In the genomic region with DNA sequence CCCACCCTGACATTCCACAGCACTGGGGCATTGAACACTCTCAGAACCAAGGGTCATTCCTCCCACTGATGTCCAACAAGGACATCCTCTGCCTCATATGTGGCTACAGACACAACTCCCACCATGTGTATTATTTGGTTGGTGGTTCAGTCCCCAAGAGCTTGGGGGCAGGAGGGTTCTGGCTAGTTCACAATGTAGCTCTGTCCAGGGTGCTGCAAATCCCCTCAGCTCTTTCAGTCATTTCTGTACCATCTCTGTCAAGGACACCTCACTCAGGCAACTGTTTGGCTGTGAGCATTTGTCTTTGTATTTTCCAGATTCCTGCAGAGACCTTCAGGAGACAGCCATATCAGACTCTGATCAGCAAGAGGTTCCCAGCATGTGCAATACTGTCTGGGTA, we compare ENCODE assay signal across 12 mouse cellular contexts.
"Had no signal": no experiment of that assay in that cellular context is flagged by ENCODE, and none has a peak within 500 bp of the region (broad histone marks: within the 10 kb centered on the region; RNA-seq: fewer than 3 reads in every experiment).

No protein-coding gene starts in this region.

- DNase-seq: kidney, adult 8-10 months; kidney, postnatal 10 days; kidney, postnatal 36 days; layer of hippocampus, postnatal 36 days; left cerebral cortex, postnatal 4 days; liver, postnatal 0 days; lung, embryonic 14.5 days; right cerebral cortex, adult 18-20 months; right cerebral cortex, postnatal 14 days; right cerebral cortex, postnatal 4 days; thymus, adult 18-20 months; thymus, postnatal 36 days had no signal
